Mouse (Mus musculus) retina, postnatal 1 day (tissue): ENCODE measurements at regions not wholly inside any gene's neighbourhood (a gene's known extent, or its start where the extent isn't known, plus 50 kb on each side); places are given as distances from the start of the nearest gene placed in this dataset.

Experiments
- DNase-seq: peaks from one replicate; pipeline ENCODE4 v3.0.0-alpha.2; 2012

GRCm38 (mm10) chr7:137751151-137751859 lies 313.9 kb downstream of the Glrx3 start:
- no peak for DNase-seq

- no peak for DNase-seq
These were observed 328.5 kb downstream of the Glrx3 start for GRCm38 (mm10) chr7:137765961-137766360.

- DNase-seq: no peak
These were observed 329.3 kb downstream of the Glrx3 start for GRCm38 (mm10) chr7:137766721-137767120.

GRCm38 (mm10) chr7:137773051-137773964 lies 335.9 kb downstream of the Glrx3 start:
- no peak for DNase-seq

GRCm38 (mm10) chr7:137773965-137774310 lies 336.5 kb downstream of the Glrx3 start:
- DNase-seq: no peak

GRCm38 (mm10) chr7:137783954-137784353 lies 346.5 kb downstream of the Glrx3 start:
- DNase-seq: peak; percentile 64

GRCm38 (mm10) chr7:137805361-137805760 lies 367.9 kb downstream of the Glrx3 start:
- DNase-seq: peak; percentile 39

- DNase-seq: no peak
These were observed 375.4 kb downstream of the Glrx3 start for GRCm38 (mm10) chr7:137812839-137813238.

GRCm38 (mm10) chr7:137840520-137840919 lies 403.1 kb downstream of the Glrx3 start:
- no peak for DNase-seq

- DNase-seq: no peak
These were observed 403.6 kb downstream of the Glrx3 start for GRCm38 (mm10) chr7:137841044-137841443.

GRCm38 (mm10) chr7:137841456-137842100 lies 404.2 kb downstream of the Glrx3 start:
- no peak for DNase-seq

GRCm38 (mm10) chr7:137847856-137848255 lies 410.4 kb downstream of the Glrx3 start:
- peak; percentile 24 for DNase-seq

- peak; percentile 87 for DNase-seq
These were observed 413.6 kb downstream of the Glrx3 start for GRCm38 (mm10) chr7:137851061-137851460.

- no peak for DNase-seq
These were observed 422.3 kb downstream of the Glrx3 start for GRCm38 (mm10) chr7:137859681-137860080.

- DNase-seq: no peak
These were observed 423.1 kb downstream of the Glrx3 start for GRCm38 (mm10) chr7:137860520-137860919.

GRCm38 (mm10) chr7:137864912-137865311 lies 427.5 kb downstream of the Glrx3 start:
- peak; percentile 54 for DNase-seq

- DNase-seq: no peak
These were observed 428.0 kb downstream of the Glrx3 start for GRCm38 (mm10) chr7:137865457-137865856.

GRCm38 (mm10) chr7:137866880-137867279 lies 429.5 kb downstream of the Glrx3 start:
- DNase-seq: no peak

- DNase-seq: no peak
These were observed 431.1 kb downstream of the Glrx3 start for GRCm38 (mm10) chr7:137868501-137868900.

GRCm38 (mm10) chr7:137875306-137875705 lies 437.9 kb downstream of the Glrx3 start:
- no peak for DNase-seq

GRCm38 (mm10) chr7:137879296-137879695 lies 441.9 kb downstream of the Glrx3 start:
- DNase-seq: no peak

GRCm38 (mm10) chr7:137882876-137883275 lies 445.5 kb downstream of the Glrx3 start:
- DNase-seq: no peak

GRCm38 (mm10) chr7:137883701-137884100 lies 446.3 kb downstream of the Glrx3 start:
- peak; percentile 35 for DNase-seq

- peak; percentile 30 for DNase-seq
These were observed 447.7 kb downstream of the Glrx3 start for GRCm38 (mm10) chr7:137885146-137885545.
